Mouse (Mus musculus): ENCODE data around the gene Ccdc160. TPM values are rescaled to one million over a fixed set of nuclear protein-coding genes. Genes with fewer than 3 reads are reported as not detected.
A peak's percentile ranks its signal among the peaks of the same experiment; 100 is the strongest.

The Ccdc160 gene
- total RNA-seq (2021) = 1 to 10 TPM; 2.9 to 3.2 TPM
- long read RNA-seq, experiment 1, transcript Ccdc160-201 (2 exons, 1,536 nt) = major isoform, 6 of 7 reads
- long read RNA-seq, experiment 1, partial matches to known transcripts = 0 of 7 reads
- long read RNA-seq, experiment 1, other reads (novel, unspliced or antisense) = 1 of 7 reads
- long read RNA-seq, experiment 2, partial matches to known transcripts = 0 of 4 reads
- long read RNA-seq, experiment 2, other reads (novel, unspliced or antisense) = 0 of 4 reads

DNA sequence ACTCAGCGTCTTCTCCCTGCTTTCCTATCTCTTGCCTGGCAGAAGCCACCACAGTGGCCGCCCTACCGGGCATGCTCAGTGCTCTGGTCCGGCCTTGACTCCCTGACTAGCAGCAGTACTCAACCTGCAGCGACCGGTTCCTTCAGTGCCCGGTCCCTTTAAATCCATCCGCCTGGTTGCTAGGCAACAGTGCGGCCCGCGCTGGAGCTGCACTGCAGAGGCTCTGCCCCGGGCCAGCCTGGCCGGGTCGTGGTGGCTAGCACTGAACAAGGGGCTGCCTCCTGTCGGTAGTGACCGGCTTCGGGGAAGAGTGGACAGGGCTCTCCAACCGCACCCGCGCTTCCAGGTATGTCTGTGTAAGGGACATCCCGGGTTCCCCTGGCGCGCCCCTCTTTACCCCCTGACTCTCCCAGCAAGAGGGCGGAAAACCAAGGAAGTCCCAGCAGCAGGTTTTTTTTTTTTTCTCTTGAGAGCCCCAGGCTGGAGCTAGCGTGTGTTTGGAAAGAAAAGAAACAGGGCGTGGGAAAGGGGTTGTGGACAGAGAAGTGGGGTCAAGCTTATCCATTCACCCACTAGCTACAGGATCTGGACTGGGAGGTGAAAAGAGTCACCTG lies at the start of gene Ccdc160:
Gene Ccdc160, plus strand, starts transcription at position 221 of the 614 bp plus-strand sequence.
- intact Hi-C loops (cut with DNase I) = no loop called here
- peak; percentile 49 to 56 for DNase-seq (ENCODE audit: low spot score in 2 of 2)

DNA sequence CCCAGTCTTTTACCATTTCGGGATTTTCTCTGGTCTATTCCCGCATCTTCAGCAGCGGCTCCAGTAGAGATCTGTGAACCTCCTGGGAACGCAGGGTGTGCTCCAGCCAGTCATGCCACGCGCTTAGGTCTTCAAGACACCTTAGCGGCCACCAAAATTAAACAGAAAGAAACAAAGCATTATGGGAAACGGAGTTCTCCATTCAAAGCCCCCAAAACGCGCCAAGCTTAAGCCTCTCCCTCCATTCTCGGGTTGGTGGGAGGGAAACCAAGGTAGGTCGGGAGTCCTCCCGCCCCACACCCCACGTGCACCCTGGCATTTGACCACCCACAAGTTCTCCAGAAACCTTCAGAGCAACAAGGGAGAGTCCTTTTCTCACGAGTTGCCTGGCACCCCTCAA lies 47.2 kb upstream of the Ccdc160 start:
- intact Hi-C loops (cut with DNase I) = no loop called here
- no peak for DNase-seq (ENCODE audit: low spot score in 2 of 2)

GRCm38 (mm10) chrX:52744201-52745051 lies 46.6 kb upstream of the Ccdc160 start:
- DNase-seq (ENCODE audit: low spot score in 2 of 2) = no peak
- intact Hi-C loops (cut with DNase I) = no loop called here

DNA sequence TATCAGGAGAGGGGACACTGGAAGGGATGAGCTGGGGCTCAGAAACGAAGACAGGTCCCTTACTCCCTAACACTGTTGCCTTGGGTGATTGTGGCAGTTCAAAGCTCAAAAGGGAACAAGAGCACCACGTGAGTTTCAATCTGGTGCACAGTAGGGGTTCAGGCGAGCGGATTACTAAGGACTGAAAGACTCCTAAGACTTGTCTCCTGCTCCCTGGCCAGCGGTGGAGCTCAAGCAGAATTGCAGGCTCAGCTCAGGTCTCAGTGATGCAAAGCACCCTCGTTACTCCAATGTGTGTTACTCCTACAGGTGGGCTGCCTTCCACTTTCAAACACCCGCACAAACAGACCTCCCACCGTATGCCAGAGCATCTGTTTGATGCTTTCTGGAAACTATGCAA lies 45.5 kb upstream of the Ccdc160 start:
- intact Hi-C loops (cut with DNase I) = no loop called here
- DNase-seq (ENCODE audit: low spot score in 2 of 2) = no peak

DNA sequence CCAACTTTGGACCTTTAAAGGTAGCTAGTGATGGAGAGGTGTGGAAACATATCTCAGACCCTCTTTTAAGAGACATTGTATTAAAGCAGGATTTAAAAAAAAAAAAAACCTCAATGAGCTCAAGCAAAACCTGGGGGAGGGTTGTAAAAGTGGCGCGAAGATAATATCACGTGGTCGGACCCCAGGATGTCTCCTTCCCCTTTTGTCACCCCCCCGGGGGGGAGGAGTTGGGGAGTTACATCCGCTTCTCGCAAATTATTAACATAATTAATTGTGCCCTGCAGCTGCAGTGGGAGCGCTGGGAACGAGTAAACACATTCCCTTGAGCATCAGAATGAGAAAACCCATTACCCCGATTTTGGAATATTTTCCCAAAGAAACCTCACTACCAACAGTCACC lies 45.1 kb upstream of the Ccdc160 start:
- no peak for DNase-seq (ENCODE audit: low spot score in 2 of 2)
- intact Hi-C loops (cut with DNase I) = no loop called here

- intact Hi-C loops (cut with DNase I) = no loop called here
- DNase-seq (ENCODE audit: low spot score in 2 of 2) = no peak
These were observed 44.2 kb upstream of the Ccdc160 start for GRCm38 (mm10) chrX:52746849-52747248.

DNA sequence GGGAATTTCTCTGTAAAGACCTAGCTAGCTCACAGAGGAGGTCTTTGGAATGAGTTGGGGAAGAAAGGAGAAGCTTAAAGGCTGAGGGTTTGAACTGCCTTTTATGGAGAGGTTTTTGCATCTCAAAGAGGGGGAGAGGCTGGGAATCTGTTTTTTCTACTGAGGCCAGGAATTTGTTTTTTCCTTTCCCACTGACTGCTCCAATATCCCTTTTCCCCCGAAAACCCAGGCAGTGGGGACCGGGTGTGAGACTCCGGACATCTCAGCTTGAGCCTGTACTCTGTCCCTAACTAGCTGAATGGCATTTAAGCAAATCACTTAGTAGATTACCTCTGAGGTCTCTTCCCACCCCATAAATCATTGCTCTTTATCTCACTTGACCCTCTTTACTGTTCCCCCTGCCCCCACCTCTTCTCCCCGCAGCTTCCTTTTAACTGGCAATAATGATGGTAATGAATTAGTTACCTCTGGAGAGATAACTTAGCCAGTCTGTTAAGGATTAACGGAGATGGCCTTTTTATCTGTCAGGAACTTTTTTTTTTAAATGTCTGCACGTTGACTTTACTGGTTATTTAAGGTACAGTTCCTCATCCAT lies 37.4 kb upstream of the Ccdc160 start:
- intact Hi-C loops (cut with DNase I) = no loop called here
- no peak for DNase-seq (ENCODE audit: low spot score in 2 of 2)

DNA sequence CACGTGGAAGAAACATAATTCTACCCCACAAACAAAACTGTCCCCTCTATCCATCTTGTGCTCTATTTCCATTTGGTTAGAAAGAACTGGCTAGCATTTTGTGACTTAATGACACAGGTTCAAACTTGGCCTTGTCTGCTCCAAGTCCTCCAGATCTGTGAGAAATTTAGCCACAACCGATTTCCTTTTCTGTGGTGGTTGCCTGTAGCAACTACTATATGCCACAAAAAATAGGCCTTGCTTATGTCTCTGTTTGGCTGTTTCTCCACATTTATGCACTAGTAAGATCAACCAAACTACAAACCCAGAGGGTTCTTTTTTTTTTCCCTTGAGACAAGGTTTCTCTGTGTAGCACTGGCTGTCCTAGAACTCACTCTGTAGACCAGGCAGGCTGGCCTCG lies 33.8 kb upstream of the Ccdc160 start:
- intact Hi-C loops (cut with DNase I) = no loop called here
- DNase-seq (ENCODE audit: low spot score in 2 of 2) = no peak

GRCm38 (mm10) chrX:52759232-52759631 lies 31.8 kb upstream of the Ccdc160 start:
- intact Hi-C loops (cut with DNase I) = no loop called here
- no peak for DNase-seq (ENCODE audit: low spot score in 2 of 2)

DNA sequence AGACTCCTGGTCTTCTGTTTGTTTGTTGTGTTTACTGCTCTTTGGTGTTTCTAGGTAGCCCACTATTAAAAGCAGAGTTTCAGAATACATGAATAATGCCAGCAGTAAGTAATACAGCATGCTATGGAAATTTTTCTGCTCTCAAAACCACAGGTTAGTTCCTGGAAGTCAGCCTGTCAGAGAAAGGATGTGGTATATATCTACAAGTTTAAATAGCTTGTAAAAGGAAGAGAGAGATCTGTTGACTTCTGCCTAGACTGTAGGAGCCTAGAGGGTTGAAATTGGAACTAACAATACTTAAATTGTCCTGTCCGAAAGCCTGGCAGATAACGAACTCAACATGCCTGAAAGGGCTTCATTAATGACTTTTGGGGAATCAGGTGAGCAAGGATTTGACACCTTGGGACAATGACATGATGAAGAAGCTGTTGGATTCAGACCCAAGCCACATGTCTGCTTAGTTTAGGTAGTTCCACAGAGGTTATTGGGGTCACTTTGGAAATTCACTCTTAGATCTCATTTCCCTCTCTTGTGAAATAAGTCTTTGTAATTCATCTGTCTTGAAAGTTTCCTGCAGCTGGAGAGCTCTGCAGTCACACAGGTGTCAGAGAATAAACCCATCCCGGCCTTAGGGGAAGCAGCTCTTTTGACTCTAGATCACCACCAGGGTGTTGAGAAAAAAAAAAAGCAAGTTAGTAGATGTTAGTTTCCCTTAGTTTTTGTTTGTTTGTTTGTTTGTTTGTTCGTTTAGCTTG lies 30.6 kb upstream of the Ccdc160 start:
- intact Hi-C loops (cut with DNase I) = no loop called here

GRCm38 (mm10) chrX:52762221-52762620 lies 28.8 kb upstream of the Ccdc160 start:
- intact Hi-C loops (cut with DNase I) = no loop called here
- DNase-seq (ENCODE audit: low spot score in 2 of 2) = no peak

More for the DNA sequence above, 30.6 kb upstream of the Ccdc160 start:
- no peak for DNase-seq (ENCODE audit: low spot score in 2 of 2)

DNA sequence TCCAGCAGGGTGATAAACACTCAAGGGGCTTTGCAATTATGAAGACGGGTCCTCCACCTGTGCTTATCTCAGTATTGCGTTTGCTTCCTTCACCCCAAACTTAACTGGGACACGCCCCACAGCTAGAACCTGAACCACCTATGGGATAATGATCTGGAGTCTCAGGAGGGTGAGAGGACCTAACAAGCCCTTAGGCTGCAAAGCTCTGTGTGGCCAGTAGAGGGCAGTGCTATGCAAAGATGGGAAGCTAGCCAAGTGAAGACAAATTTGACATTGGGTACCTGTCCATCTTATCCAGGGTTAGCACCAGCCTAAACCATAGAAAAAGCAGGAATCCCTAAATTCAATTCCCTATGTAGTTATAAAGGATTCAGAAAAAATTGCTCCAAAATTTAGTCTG lies 15.0 kb upstream of the Ccdc160 start:
- intact Hi-C loops (cut with DNase I) = no loop called here
- peak in 1 of 2 experiments; percentile 2 for DNase-seq (ENCODE audit: low spot score in 2 of 2)

GRCm38 (mm10) chrX:52777671-52778070 lies 13.3 kb upstream of the Ccdc160 start:
- no peak for DNase-seq (ENCODE audit: low spot score in 2 of 2)
- intact Hi-C loops (cut with DNase I) = no loop called here

- no peak for DNase-seq (ENCODE audit: low spot score in 2 of 2)
- intact Hi-C loops (cut with DNase I) = no loop called here
These were observed 7.1 kb upstream of the Ccdc160 start for GRCm38 (mm10) chrX:52783898-52784297.

DNA sequence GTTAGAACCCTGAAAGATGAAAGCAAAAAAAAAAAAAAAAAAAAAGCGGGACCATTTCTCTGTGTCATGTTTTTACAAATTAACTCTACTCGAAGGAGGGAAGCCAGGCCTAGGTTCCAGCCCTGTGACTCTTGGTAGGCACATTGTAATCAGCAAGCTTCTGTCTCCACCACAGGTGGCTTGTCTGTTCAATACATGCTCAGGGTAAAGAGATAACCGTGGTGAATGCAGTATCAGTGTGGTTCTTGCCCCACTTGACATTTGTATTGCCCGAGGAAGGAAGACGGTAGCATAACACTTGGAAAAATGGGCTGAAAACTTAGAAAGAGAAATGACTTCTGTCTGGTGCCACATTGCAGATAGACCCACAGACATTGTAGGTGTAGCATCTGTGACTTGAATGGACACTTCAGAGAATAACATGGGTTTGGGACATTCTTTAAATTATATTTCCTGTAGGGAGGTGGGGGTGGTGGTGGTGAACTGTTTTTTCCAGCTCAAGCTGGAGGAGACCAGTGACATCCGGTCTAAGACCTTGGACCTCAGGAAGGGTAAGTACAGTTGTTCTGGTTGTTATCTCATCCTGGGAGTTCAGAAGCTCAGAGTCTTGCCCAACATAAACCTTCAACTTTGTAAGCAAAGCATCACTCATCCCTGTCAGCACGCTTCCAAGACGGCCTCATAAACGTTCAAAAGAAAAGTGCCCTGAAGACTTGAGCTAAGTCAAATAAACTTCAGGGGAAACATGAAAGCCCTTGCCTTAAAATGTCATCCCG lies 1.1 kb downstream of the Ccdc160 start:
- no peak for DNase-seq (ENCODE audit: low spot score in 2 of 2)
- intact Hi-C loops (cut with DNase I) = no loop called here

DNA sequence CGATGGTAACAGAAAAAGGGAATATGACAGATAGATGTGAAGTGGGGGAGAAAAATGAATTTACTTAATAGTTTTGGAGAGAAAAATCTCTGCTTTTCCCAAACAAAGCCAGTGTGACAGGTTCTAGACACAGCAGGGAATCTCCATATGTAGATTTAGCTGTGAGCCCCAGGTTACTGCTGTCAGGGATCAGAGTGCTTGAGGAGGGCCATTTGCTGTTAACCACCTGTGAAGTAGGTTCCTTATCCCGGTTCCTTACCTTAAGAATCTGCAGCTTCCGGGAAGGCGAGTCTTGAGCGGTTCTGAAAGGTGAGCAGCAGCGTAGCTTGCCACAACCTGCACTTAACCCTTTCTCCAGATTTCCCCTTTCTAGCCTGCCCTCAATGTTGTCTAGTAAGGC lies 1.9 kb downstream of the Ccdc160 start:
- no peak for DNase-seq (ENCODE audit: low spot score in 2 of 2)
- intact Hi-C loops (cut with DNase I) = no loop called here

GRCm38 (mm10) chrX:52795816-52796215 lies 4.8 kb downstream of the Ccdc160 start:
- DNase-seq (ENCODE audit: low spot score in 2 of 2) = no peak
- intact Hi-C loops (cut with DNase I) = no loop called here

- intact Hi-C loops (cut with DNase I) = no loop called here
- DNase-seq (ENCODE audit: low spot score in 2 of 2) = no peak
These were observed 6.1 kb downstream of the Ccdc160 start for GRCm38 (mm10) chrX:52797031-52797625.

Measured in left cerebral cortex, postnatal 14 days (tissue).